Mouse (Mus musculus): ENCODE results near the gene Nanos3.
A peak's percentile ranks its signal among the peaks of the same experiment; 100 is the strongest.

The Nanos3 gene

GRCm38 (mm10) chr8:84201545-84202245 lies 16.7 kb upstream of the Nanos3 start:
- DNase-seq (ENCODE audit: low spot score), result no peak

DNA sequence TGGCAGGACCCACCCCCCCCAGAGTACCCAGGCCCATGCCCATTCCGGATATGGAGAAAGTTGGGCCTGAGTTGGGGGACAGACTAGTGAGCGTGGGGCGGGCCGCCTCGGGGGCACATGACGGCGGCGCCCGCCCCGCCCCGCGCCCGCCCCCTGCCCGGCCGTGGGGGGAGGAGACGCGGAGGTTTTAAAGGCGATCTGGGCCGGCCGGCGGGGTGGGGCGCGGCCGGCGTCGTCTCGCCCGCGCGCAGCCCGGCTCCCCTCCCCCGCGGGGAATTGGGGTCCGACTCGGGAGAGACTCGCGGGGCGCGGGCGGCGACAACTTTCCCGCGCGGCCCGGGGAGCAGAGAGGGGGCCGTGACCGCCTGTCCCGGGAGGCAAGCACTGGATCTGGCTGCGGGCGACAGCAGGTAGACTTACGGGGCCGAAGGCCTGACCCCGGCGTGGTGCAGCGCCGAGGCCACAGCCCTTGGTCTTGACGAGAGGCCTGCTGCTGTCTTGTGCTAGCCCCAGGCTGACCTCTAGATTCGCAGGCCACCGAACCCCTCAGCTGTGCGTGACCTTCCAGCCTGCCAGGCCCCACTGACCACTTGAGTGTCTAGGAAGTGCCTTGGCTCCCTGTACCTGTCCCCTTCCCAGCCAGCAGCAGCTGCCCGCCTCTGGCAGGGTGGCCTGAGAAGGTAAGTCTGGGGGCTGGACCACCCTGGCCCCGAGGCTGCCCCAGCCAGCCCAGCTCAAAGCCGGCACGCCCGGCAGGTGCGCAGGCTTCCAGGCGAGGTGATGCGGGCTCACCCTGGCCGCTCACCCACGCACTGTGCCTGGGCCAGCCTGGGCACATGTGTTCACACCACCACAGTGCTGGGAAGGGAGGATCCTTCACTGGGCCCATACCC lies 15.9 kb upstream of the Nanos3 start:
- peak; percentile 66 for DNase-seq (ENCODE audit: low spot score)

DNA sequence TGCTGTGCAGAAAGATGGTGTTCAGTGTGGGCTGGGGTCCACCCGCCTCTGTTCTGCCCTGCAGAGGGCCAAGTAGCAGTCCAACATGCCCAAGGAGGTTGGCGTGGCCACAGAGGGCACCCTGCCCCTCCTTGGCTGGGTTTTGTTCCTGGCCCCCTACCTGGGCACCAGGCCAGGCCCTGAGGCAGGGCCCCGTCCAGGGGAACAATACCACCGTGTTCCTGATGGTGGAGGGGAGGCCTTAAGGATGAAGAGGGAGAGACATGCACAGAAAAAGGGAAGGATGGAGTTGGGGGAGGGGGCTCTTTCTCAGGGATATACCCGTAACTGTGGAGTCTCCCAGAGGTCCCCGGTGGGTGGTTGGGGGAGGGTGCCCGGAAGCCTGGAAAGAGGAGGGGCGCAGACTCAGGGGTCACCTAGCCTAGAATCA lies 15.1 kb upstream of the Nanos3 start:
- no peak for DNase-seq (ENCODE audit: low spot score)

- DNase-seq (ENCODE audit: low spot score), result no peak
These were observed 14.5 kb upstream of the Nanos3 start for GRCm38 (mm10) chr8:84199348-84200125.

DNA sequence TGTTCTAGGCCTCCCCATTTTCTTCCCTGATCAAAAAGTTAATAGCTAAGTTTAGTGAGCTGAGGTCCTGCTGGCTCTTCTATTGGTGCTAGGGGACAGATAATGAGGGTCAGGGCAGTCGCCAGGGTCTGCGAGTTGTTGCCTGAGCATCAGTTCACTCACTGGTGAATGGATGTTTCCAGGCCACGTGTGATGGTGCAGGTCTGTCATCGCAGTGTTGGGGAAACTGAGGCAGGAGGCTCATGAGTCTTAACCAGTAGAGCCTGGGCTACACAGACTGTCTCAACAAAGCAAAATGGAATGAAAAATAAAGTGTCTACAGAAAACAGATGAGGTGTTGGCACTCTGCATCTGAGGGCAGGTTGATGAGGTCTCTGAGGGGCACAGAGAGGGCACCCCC lies 13.9 kb upstream of the Nanos3 start:
- no peak for DNase-seq (ENCODE audit: low spot score)

GRCm38 (mm10) chr8:84197922-84198774 lies 13.1 kb upstream of the Nanos3 start:
- peak; percentile 97 for DNase-seq (ENCODE audit: low spot score)

DNA sequence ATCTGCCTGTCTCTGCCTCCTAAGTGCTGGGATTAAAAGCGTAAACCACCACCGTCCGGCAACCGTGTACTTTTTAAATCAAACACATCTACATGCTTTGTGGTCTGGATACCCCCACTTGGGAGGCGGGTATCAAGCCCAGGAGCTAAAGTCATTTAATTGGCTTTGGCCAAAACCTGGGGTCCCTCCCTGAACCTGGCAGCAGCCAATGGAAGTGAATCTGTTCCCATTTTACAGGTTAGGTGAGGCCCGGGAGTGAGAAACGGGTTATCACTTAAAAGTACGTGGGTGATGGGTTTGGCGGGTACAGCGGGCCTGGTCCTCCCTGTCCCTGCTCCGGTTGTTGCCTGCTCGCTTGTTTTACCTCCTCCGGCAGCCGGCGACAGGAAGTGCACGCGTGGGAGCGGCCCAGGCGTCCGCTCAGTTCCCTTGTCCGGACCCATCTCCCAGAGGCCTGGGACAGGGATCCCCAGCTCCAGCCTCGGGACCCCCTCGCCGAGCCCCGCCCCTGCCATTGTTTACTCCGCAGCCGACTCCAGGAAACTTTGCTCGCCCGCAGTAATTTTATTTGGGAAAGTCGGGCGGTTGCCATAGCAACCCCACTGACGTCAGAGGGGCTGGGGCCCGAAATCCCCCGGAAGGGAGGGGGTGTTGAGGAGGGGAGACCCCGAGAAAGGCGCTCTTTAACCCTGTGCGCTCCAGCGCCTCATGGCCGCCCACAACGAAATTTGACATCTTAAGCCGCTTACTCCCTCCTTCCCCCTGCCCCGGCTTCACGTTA lies 12.3 kb upstream of the Nanos3 start:
- peak; percentile 97 for DNase-seq (ENCODE audit: low spot score)

DNA sequence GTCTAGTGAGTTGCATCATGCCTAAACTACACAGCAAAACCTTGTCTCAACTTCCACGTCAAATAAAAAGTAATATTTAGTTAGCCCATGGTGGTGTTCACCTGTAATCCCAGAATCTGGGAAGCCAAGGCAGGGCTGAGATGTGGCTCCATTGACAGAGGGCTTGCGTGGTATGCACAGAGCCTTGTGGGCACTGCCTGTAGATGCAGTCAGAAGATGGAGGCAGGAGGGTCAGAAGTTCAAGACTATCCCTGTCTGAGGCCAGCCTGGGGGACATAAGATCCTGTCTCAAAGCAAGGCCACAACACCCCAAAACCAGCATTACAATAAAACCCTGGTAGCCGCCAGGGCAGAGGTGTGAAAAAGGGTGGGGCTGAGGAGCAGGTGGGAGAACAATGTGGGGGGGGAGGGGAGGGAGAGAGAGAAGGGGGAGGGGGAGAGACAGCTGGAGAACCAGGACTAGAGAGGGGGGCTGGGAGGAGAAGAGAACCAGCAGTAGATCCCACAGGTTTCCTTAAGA lies 9.3 kb upstream of the Nanos3 start:
- DNase-seq (ENCODE audit: low spot score), result no peak

- peak; percentile 59 for DNase-seq (ENCODE audit: low spot score)
These were observed 8.5 kb upstream of the Nanos3 start for GRCm38 (mm10) chr8:84193566-84193965.

DNA sequence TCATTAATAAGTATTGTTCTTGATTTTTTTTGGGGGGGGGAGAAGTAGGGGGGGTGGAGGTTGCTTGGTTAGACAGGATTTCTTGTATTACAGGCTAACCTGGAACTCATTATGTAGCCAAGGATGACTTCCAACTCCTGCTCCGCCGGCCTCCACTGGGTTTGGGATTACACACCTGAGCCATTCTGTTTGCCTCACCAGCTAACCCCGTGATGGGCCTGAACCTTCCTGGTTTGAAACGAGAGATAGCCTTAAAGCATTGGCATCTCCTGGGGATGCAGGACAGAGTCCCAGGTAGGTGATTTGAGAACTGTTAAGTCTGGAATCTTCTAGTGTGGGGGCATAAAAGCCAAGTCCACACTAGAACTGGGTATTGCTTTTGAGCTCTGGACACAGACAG lies 8.1 kb upstream of the Nanos3 start:
- DNase-seq (ENCODE audit: low spot score), result no peak

DNA sequence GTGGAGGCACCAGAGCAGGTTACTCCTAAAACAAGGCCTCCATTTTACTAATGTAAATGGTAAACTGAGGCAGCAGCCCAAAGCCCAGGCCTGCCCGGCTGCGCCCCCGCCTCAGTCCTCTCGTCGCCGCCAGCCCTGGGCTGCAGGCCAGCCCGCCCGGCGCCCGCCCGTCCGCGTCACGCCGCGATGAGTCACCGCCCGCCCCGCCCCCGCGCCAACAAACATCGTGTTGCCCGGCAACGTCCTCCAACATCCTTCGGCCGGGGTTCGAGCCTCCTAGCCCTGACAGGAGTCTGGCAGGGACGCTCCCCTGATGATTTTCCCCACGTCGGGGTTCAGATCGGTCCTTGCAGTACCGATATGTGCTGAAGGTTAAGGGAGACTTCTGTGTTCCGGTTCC lies 7.5 kb upstream of the Nanos3 start:
- peak; percentile 82 for DNase-seq (ENCODE audit: low spot score)

DNA sequence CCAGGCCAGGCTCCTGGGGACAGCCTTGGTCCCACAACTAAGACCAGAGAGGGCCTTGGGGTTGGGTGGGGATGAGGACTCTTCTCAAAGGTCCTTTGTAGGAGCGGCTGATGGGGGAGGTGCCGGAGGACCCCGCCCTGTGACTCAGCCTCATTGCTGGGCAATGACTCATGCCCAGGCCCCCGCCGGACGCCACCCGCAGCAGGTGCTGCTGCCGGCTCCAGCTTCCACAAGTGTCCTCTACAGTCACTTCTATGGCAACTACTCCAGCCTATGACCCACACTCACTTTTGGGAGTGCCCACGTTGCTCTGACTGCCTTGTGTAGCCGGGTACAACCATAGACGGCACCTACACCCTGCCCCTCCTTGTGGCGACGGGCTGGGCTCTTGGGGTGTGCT lies 7.0 kb upstream of the Nanos3 start:
- peak; percentile 47 for DNase-seq (ENCODE audit: low spot score)

- no peak for DNase-seq (ENCODE audit: low spot score)
These were observed 5.3 kb upstream of the Nanos3 start for GRCm38 (mm10) chr8:84190191-84190867.

GRCm38 (mm10) chr8:84189603-84190002 lies 4.6 kb upstream of the Nanos3 start:
- no peak for DNase-seq (ENCODE audit: low spot score)

DNA sequence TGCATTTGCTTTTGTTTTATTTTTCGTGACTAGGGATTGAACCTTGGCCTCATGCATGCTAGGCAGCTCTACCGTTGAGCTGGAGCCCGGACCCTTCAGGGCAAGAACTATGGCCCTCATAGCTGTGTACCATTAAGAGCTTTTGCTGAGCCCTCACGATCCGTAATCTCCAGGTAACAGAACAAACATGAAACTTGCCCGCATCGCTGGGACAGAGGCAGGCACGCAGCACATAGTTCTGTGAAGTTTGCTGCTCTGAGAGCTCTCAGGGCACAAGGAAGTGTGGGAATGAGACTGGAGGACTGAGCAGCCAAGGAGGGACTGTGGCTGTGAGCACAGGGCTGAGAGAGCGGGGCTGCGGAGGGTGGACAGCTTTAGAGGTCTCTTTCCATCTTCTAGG lies 3.7 kb upstream of the Nanos3 start:
- DNase-seq (ENCODE audit: low spot score), result no peak

DNA sequence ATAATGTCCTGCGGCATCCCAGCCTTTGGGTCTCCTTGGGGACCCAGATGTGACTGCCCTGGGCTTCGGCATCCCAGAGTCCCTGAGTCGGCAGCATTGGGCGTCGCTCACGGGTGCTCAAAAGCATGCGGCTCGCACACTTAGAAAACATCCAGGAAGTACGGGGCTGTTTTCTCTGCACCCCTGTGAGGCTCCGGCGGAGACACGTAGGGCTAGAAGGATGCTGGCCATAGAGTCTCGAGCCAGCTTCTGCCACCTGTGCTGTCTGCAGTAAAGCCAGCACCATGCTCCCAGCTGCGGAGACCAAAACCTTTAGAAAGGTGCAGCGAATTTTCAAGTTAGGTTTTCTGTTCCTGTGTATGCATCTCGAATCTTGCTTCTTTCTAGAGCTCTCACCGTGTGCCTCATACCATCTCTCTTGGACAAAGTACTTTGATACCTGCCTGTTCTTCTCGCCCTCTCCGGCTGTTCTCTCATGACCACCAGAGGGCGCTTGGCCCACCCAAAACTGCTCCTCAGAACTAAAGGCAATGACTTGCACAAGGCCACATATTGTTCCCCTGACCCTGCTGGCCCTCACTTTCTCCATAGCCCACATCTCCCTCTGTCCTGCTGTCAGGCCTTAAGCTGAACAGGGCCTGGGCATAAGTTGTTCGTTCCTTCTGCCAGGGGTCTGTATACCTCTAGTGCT lies 2.2 kb upstream of the Nanos3 start:
- peak; percentile 85 for DNase-seq (ENCODE audit: low spot score)

GRCm38 (mm10) chr8:84186547-84186946 lies 1.5 kb upstream of the Nanos3 start:
- peak; percentile 91 for DNase-seq (ENCODE audit: low spot score)

GRCm38 (mm10) chr8:84184085-84185043 lies 653 bp downstream of the Nanos3 start:
- DNase-seq (ENCODE audit: low spot score), result peak; percentile 56

All from embryo, embryonic 10.5 days (tissue).